Mouse (Mus musculus): Measurements from ENCODE around the gene Trappc6a.
A peak's percentile ranks its signal among the peaks of the same experiment; 100 is the strongest.

DNA sequence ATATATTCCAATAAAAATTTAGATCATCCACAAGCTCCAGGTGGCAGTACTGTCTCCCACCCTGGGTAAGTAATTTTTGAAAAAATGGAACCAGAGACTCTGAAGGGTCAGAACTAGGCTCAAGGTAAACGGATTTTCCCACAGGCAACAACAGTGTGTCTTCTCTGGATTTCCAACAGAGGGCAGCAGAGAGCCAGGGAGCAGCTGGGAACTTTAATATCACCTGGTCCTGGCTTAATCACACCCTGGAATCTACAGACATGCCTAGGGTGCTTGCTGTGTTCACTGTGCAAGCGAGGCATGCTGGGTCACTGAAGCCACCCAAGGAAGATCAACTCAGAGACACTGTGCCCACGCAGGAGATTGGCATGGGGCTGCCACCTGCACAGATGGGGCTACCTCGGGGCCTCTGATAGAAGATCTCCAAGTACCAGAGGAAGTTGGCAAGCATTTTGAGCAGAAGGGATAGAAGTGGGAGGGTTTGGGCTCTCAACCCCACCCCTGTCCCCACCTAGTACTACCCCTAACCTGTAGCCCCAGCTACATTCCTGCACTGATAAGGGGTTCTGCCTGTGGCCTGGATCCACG lies 4.6 kb upstream of the Trappc6a start:
- no peak for TF ChIP-seq POLR2A (IDR thresholded peaks at IDR 0.05; ENCODE audit: insufficient read depth, low read length)
- TF ChIP-seq CTCF (IDR thresholded peaks at IDR 0.05; ENCODE audit: low read depth, low read length) = peak; percentile 75
- no peak for TF ChIP-seq EP300 (IDR thresholded peaks at IDR 0.05; ENCODE audit: insufficient read depth, low read depth, low read length)
